In genomic region chr8:80781338-80781737, GRCm38 (mm10) we compare ENCODE assay signal across 12 mouse cellular contexts. TPM values are rescaled to one million over a fixed set of nuclear protein-coding genes. Genes with fewer than 3 reads are reported as not detected.
DNase-seq lines count a peak whose midpoint lies in the region; ATAC-seq and TF ChIP-seq lines count a peak whose summit lies in the region.
"Had no signal": no experiment of that assay in that cellular context is flagged by ENCODE, and none has a peak within 500 bp of the region (broad histone marks: within the 10 kb centered on the region; RNA-seq: fewer than 3 reads in every experiment).

No protein-coding gene starts in this region.

- no peak overlapping the region for H3K9ac ChIP-seq in kidney, embryonic 14.5 days (ENCODE audit: low read depth, low read length)
- no peak overlapping the region for H3K9ac ChIP-seq in hindbrain, embryonic 16.5 days (ENCODE audit: low read depth, low read length)
- no peak overlapping the region for H3K9ac ChIP-seq in midbrain, embryonic 15.5 days
- H3K9ac ChIP-seq: liver, embryonic 15.5 days had no signal

- H3K9me3 ChIP-seq in kidney, embryonic 14.5 days (ENCODE audit: control insufficient read depth, low read length), result no peaks in the 10 kb centered on the region
- no peaks in the 10 kb centered on the region for H3K9me3 ChIP-seq in hindbrain, embryonic 16.5 days (ENCODE audit: control insufficient read depth, low read length)
- H3K9me3 ChIP-seq in midbrain, embryonic 15.5 days, result no peaks in the 10 kb centered on the region
- H3K9me3 ChIP-seq: G1E; liver, embryonic 15.5 days had no signal

- H3K36me3 ChIP-seq in kidney, embryonic 14.5 days (ENCODE audit: control insufficient read depth, insufficient read depth, low read length), result peaks cover 33% of the 10 kb centered on the region
- H3K36me3 ChIP-seq in hindbrain, embryonic 16.5 days (ENCODE audit: control insufficient read depth, insufficient read depth, low read length), result peaks cover 5% of the 10 kb centered on the region; the same call in 1 of the 2 replicates
- H3K36me3 ChIP-seq in midbrain, embryonic 15.5 days (replicated peaks), result no peaks in the 10 kb centered on the region; the same call in 1 of the 2 replicates

- H3K27me3 ChIP-seq in cerebellum, adult 2 months (ENCODE audit: control insufficient read depth, insufficient read depth, low read length), result no peaks in the 10 kb centered on the region
- no peaks in the 10 kb centered on the region for H3K27me3 ChIP-seq in kidney, embryonic 14.5 days (ENCODE audit: control insufficient read depth, insufficient read depth, low read length)
- H3K27me3 ChIP-seq in hindbrain, embryonic 16.5 days (replicated peaks; ENCODE audit: control insufficient read depth, insufficient read depth, low read length), result no peaks in the 10 kb centered on the region
- no peaks in the 10 kb centered on the region for H3K27me3 ChIP-seq in midbrain, embryonic 15.5 days (replicated peaks)
- H3K27me3 ChIP-seq: liver, embryonic 15.5 days had no signal

- no peak for TF ChIP-seq POLR2A in cerebellum, adult 2 months (IDR thresholded peaks at IDR 0.05; ENCODE audit: borderline replicate concordance, insufficient read depth, low read length)

- H3K4me2 ChIP-seq in kidney, embryonic 14.5 days (replicated peaks; ENCODE audit: low read depth, low read length), result no peak overlapping the region
- H3K4me2 ChIP-seq in hindbrain, embryonic 16.5 days (ENCODE audit: low read length), result no peak overlapping the region
- no peak overlapping the region for H3K4me2 ChIP-seq in midbrain, embryonic 15.5 days
- H3K4me2 ChIP-seq: liver, embryonic 15.5 days had no signal

- H3K27ac ChIP-seq in cerebellum, adult 2 months (ENCODE audit: insufficient read depth, low read length), result no peak overlapping the region
- H3K27ac ChIP-seq in kidney, embryonic 14.5 days (ENCODE audit: low read depth, low read length), result no peak overlapping the region
- peak overlapping the region; percentile 8; the same call in 1 of the 2 replicates for H3K27ac ChIP-seq in hindbrain, embryonic 16.5 days (ENCODE audit: low read depth, low read length)
- no peak overlapping the region for H3K27ac ChIP-seq in midbrain, embryonic 15.5 days
- H3K27ac ChIP-seq: liver, embryonic 15.5 days had no signal

- ATAC-seq in kidney, embryonic 14.5 days (ENCODE audit: low FRiP score, low TSS enrichment), result peak; percentile 59; the same call in 1 of the 2 replicates
- ATAC-seq in hindbrain, embryonic 16.5 days, result peak; percentile 82
- peak; percentile 66; the same call in 1 of the 2 replicates for ATAC-seq in midbrain, embryonic 15.5 days (replicated peaks)

- no peak for TF ChIP-seq CTCF in cerebellum, adult 2 months (IDR thresholded peaks at IDR 0.05; ENCODE audit: borderline replicate concordance, insufficient read depth, low read depth, low read length)

- H3K4me3 ChIP-seq in cerebellum, adult 2 months (replicated peaks; ENCODE audit: insufficient read depth, low read depth, low read length), result no peak overlapping the region
- no peak overlapping the region for H3K4me3 ChIP-seq in kidney, embryonic 14.5 days (ENCODE audit: low read length)
- no peak overlapping the region for H3K4me3 ChIP-seq in hindbrain, embryonic 16.5 days (ENCODE audit: low read length)
- no peak overlapping the region for H3K4me3 ChIP-seq in midbrain, embryonic 15.5 days
- H3K4me3 ChIP-seq: erythroblast, embryonic 14.5 days; liver, embryonic 15.5 days had no signal

- H3K4me1 ChIP-seq in cerebellum, adult 2 months (ENCODE audit: control insufficient read depth, insufficient read depth, low read length), result 0 out of 2 replicates have a peak, but pooled peaks cover 2% of the 10 kb centered on the region
- peaks cover 8% of the 10 kb centered on the region; the same call in 1 of the 2 replicates for H3K4me1 ChIP-seq in kidney, embryonic 14.5 days (ENCODE audit: control insufficient read depth, insufficient read depth, low read length)
- H3K4me1 ChIP-seq in hindbrain, embryonic 16.5 days (ENCODE audit: control insufficient read depth, insufficient read depth, low read depth, low read length), result peaks cover 6% of the 10 kb centered on the region; the same call in 1 of the 2 replicates
- no peaks in the 10 kb centered on the region for H3K4me1 ChIP-seq in midbrain, embryonic 15.5 days
- H3K4me1 ChIP-seq: liver, embryonic 15.5 days had no signal

- DNase-seq in cerebellum, postnatal 10 days, result peak; percentile 25 to 52
- DNase-seq in cerebellum, adult 2 months, result no peak
- DNase-seq in kidney, postnatal 25 days, result no peak
- DNase-seq in urinary bladder, adult 2 months (ENCODE audit: low spot score), result no peak
- DNase-seq in cerebellum, adult 9-10 months, result no peak
- DNase-seq: cerebellum, adult 8-10 months had no signal

- 26% methylated on average over 10 of the region's 10 CpGs for WGBS in cerebellum, adult 2 months
- 50% methylated on average over 10 of the region's 10 CpGs for WGBS in kidney, embryonic 14.5 days
- 42% methylated on average over 10 of the region's 10 CpGs for WGBS in hindbrain, embryonic 16.5 days
- WGBS in midbrain, embryonic 15.5 days, result 56% methylated on average over 10 of the region's 10 CpGs

RNA-seq across cellular contexts. Expression of gene Smarca5, which starts 42.0 kb away (rescaled TPM):
- polyA plus RNA-seq in cerebellum, adult 2 months (2012; rRNA removed), result 18.9 and 20.7 TPM in 2 replicates
- polyA plus RNA-seq in kidney, embryonic 14.5 days (2014; fragmentation: Nextera tagmentation; extraction: Ambion mirVana), result 60.3 and 113 TPM in 2 replicates
- 34.3 and 37.5 TPM in 2 replicates for polyA plus RNA-seq in hindbrain, embryonic 16.5 days (2015; fragmentation: Nextera tagmentation; extraction: Ambion mirVana)
- polyA plus RNA-seq in midbrain, embryonic 15.5 days (2015; fragmentation: Nextera tagmentation; extraction: Ambion mirVana), result 49.0 and 49.5 TPM in 2 replicates
- 14.7 and 17.2 TPM in 2 replicates for polyA plus RNA-seq in urinary bladder, adult 2 months (2012; rRNA removed)

Comparison
In these comparisons a context has a peak if more than half of its experiments do, and no peak if none do; other contexts are left out.
1. DNase-seq: peak in cerebellum, postnatal 10 days (2 of 2); none in cerebellum, adult 2 months (0 of 2), kidney, postnatal 25 days (0 of 2), urinary bladder, adult 2 months (single experiment) and cerebellum, adult 9-10 months (single experiment).
2. Peak in every context shown above with its lines, with median percentiles within 50 percentile points of each other: ATAC-seq.